Comparison of ENCODE assay signal across 11 mouse cellular contexts in genomic region chr12:77177303-77177702, GRCm38 (mm10).
DNase-seq lines count a peak whose midpoint lies in the region; ATAC-seq and TF ChIP-seq lines count a peak whose summit lies in the region.
"Had no signal": no experiment of that assay in that cellular context is flagged by ENCODE, and none has a peak within 500 bp of the region (broad histone marks: within the 10 kb centered on the region; RNA-seq: fewer than 3 reads in every experiment).

No protein-coding gene starts in this region.

- H3K9ac ChIP-seq in liver, adult 2 months (ENCODE audit: low read depth, low read length): no peak overlapping the region
- H3K9ac ChIP-seq in liver, embryonic 11.5 days (ENCODE audit: low read depth, low read length): no peak overlapping the region
- H3K9ac ChIP-seq: limb, embryonic 15.5 days; neural tube, embryonic 12.5 days; stomach, embryonic 15.5 days had no signal

- no peak for TF ChIP-seq POLR2A in liver, adult 2 months (IDR thresholded peaks at IDR 0.05; ENCODE audit: extremely low read depth, insufficient read depth, low read length)

- no peak for TF ChIP-seq CTCF in liver, adult 2 months (IDR thresholded peaks at IDR 0.05; ENCODE audit: low read depth, low read length)

- H3K36me3 ChIP-seq in liver, adult 2 months (ENCODE audit: control insufficient read depth, insufficient read depth, low read length): no peaks in the 10 kb centered on the region
- H3K36me3 ChIP-seq in liver, embryonic 11.5 days (ENCODE audit: control insufficient read depth, insufficient read depth, low read length): no peaks in the 10 kb centered on the region
- H3K36me3 ChIP-seq: limb, embryonic 15.5 days; neural tube, embryonic 12.5 days; stomach, embryonic 15.5 days had no signal

- no peak overlapping the region for H3K4me2 ChIP-seq in liver, embryonic 11.5 days
- H3K4me2 ChIP-seq: limb, embryonic 15.5 days; neural tube, embryonic 12.5 days had no signal

- H3K27ac ChIP-seq in liver, adult 2 months (replicated peaks; ENCODE audit: insufficient read depth, low read depth, low read length): peak overlapping the region; percentile 69
- H3K27ac ChIP-seq in liver, embryonic 11.5 days (ENCODE audit: low read depth, low read length): no peak overlapping the region
- H3K27ac ChIP-seq: limb, embryonic 15.5 days; macrophage; neural tube, embryonic 12.5 days had no signal

- no peaks in the 10 kb centered on the region for H3K27me3 ChIP-seq in liver, adult 2 months (ENCODE audit: control insufficient read depth, insufficient read depth, low read length)
- H3K27me3 ChIP-seq in liver, embryonic 11.5 days (replicated peaks; ENCODE audit: control insufficient read depth, insufficient read depth, low read length): no peaks in the 10 kb centered on the region
- H3K27me3 ChIP-seq: limb, embryonic 15.5 days; neural tube, embryonic 12.5 days; stomach, embryonic 15.5 days had no signal

- no peak for ATAC-seq in liver, embryonic 11.5 days (replicated peaks; ENCODE audit: low FRiP score)
- no peak for ATAC-seq in erythroid progenitor cell, adult 5-6 weeks (replicated peaks; ENCODE audit: low FRiP score, poor library complexity, severe bottlenecking)

- no peaks in the 10 kb centered on the region for H3K9me3 ChIP-seq in liver, embryonic 11.5 days (ENCODE audit: control insufficient read depth, low read length)
- H3K9me3 ChIP-seq: limb, embryonic 15.5 days; neural tube, embryonic 12.5 days; stomach, embryonic 15.5 days had no signal

- H3K4me1 ChIP-seq in liver, adult 2 months (ENCODE audit: control insufficient read depth, insufficient read depth, low read length): peaks cover 3% of the 10 kb centered on the region; the same call in 1 of the 2 replicates
- peaks cover 5% of the 10 kb centered on the region; the same call in 1 of the 2 replicates for H3K4me1 ChIP-seq in liver, embryonic 11.5 days (replicated peaks; ENCODE audit: control insufficient read depth, insufficient read depth, low read length)
- H3K4me1 ChIP-seq: neural tube, embryonic 12.5 days had no signal

- H3K4me3 ChIP-seq in liver, adult 2 months (ENCODE audit: insufficient read depth, low read depth, low read length): no peak overlapping the region
- H3K4me3 ChIP-seq in liver, embryonic 11.5 days (ENCODE audit: low read depth, low read length): no peak overlapping the region
- H3K4me3 ChIP-seq: limb, embryonic 15.5 days; neural tube, embryonic 12.5 days; stomach, embryonic 15.5 days had no signal

- H3K79me2 ChIP-seq in liver, adult 2 months (ENCODE audit: control insufficient read depth, insufficient read depth, low read length): no peaks in the 10 kb centered on the region

- 76% methylated on average over 3 of the region's 3 CpGs for WGBS in liver, adult 2 months
- WGBS in liver, embryonic 11.5 days: 52% methylated on average over 3 of the region's 3 CpGs

- DNase-seq in liver, adult 2 months (ENCODE audit: extremely low read depth, low read depth, low spot score): no peak
- DNase-seq in liver, embryonic 11.5 days (ENCODE audit: low spot score): no peak
- DNase-seq in R1 (ENCODE audit: low read depth, low spot score): peak; percentile 48
- DNase-seq in kidney, postnatal 14 days: peak; percentile 27
- peak; percentile 71 for DNase-seq in thymus, postnatal 25 days
- no peak for DNase-seq in urinary bladder, postnatal 4 days (ENCODE audit: low spot score in 2 of 2)

Comparison
In these comparisons a context has a peak if more than half of its experiments do, and no peak if none do; other contexts are left out.
1. DNase-seq: peak in R1 (single experiment), kidney, postnatal 14 days (single experiment) and thymus, postnatal 25 days (single experiment); none in liver, adult 2 months (single experiment), liver, embryonic 11.5 days (single experiment) and urinary bladder, postnatal 4 days (0 of 2).